Mouse (Mus musculus) right cerebral cortex, postnatal 25 days (tissue): ENCODE data around the gene Kctd17.

Experiments used
- DNase-seq: peaks from one replicate; pipeline ENCODE4 v3.0.0; 2022

Gene Kctd17

DNA sequence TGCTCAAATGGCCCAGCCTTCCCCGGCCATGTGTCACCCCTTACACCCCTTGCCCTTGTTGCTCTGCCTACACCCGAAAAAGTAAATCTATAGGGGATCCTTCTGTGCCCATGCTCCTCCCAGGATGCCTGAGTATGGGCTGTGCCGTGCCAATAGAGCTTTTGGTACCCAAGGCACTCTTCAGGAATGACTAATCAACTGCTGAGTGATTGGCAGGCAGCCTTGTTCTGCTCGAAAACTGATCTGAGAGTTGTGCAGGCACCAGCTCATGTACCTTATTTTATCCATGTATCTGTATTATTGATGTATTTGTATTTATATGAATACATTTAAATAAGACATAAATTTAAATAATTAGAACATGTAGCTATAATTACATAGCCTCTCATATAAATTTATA, 58.7 kb downstream of the Kctd17 start:
- DNase-seq: no peak
